Mouse (Mus musculus) CH12.LX (cell line): ENCODE measurements around the gene Ppp4r2.

Experiments used
- CHD2 ChIP-seq: IDR thresholded peaks from 2 replicates; pipeline ENCODE4 v1.6.1; 2011; ENCODE audit warnings: low read length, improper control_type of control experiment
- CTCF ChIP-seq, 2 experiments: IDR thresholded peaks in 1 of 2; conservative IDR thresholded peaks in 1 of 2; 2 replicates each; pipeline ENCODE4 v1.5.1; 2011 to 2012; ENCODE audit warnings: low read depth in 2 of 2, low read length in 2 of 2, improper control_type of control experiment in 1 of 2, inconsistent platforms in 1 of 2, mild to moderate bottlenecking in 1 of 2, moderate library complexity in 1 of 2
- EP300 ChIP-seq: IDR thresholded peaks from 2 replicates; pipeline ENCODE4 v1.6.1; 2011; ENCODE audit warnings: low read length, improper control_type of control experiment
- MAX ChIP-seq: IDR thresholded peaks from 2 replicates; pipeline ENCODE4 v1.6.1; 2011; ENCODE audit warnings: low read length, improper control_type of control experiment
- MAZ ChIP-seq: IDR thresholded peaks from 2 replicates; pipeline ENCODE4 v1.6.1; 2012; ENCODE audit warnings: low read depth, mild to moderate bottlenecking, inconsistent platforms, low read length, improper control_type of control experiment, moderate library complexity
- NRF1 ChIP-seq: IDR thresholded peaks from 2 replicates; pipeline ENCODE4 v1.6.1; 2014; ENCODE audit warnings: low read depth, mild to moderate bottlenecking, inconsistent platforms, low read length, improper control_type of control experiment, moderate library complexity
- POLR2A ChIP-seq: IDR thresholded peaks from 2 replicates; pipeline ENCODE4 v1.6.1; 2011; ENCODE audit warnings: low read depth, mild to moderate bottlenecking, improper control_type of control experiment, low read length
- ZMIZ1 ChIP-seq: IDR thresholded peaks from 2 replicates; pipeline ENCODE4 v1.6.1; 2012; ENCODE audit warnings: low read depth, mild to moderate bottlenecking, inconsistent platforms, low read length, improper control_type of control experiment
- ZNF384 ChIP-seq: IDR thresholded peaks from 2 replicates; pipeline ENCODE4 v1.6.1; 2012; ENCODE audit warnings: low read depth, low read length, improper control_type of control experiment, inconsistent platforms

DNA sequence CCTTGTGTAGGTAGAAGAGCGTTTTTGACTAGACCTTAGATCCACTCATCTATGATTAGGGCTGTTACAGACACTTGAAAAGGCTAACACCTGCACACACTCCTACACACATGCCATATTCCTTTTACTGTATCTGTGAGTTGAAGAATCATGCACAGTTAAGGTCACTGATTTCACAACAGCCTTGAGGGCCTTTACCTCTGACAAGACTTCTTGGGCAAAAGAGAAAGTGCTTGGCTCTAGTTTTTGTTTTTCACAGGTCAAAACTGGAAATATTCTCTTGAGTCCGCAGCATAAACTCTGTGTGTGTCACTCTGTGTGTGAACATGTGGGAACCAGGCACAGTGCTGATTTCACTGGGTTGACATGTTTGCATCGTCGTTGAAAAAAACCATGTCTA, 23.3 kb upstream of the Ppp4r2 start:
- no peak for TF ChIP-seq ZMIZ1
- no peak for TF ChIP-seq CHD2
- TF ChIP-seq CTCF (conservative IDR thresholded peaks at IDR 0.05 in 1 of 2, IDR thresholded peaks at IDR 0.05 in 1 of 2; ENCODE audit: low read depth in 2 of 2, low read length in 2 of 2): no peak
- no peak for TF ChIP-seq EP300
- no peak for TF ChIP-seq POLR2A
- TF ChIP-seq ZNF384: no peak
- no peak for TF ChIP-seq MAX
- TF ChIP-seq NRF1: no peak
- no peak for TF ChIP-seq MAZ
